Comparison of ENCODE assay signal across 11 mouse cellular contexts in genomic region chr12:8410410-8411341, GRCm38 (mm10).
A peak's percentile ranks its signal among the peaks of the same experiment; 100 is the strongest.
DNase-seq lines count a peak whose midpoint lies in the region; ATAC-seq and TF ChIP-seq lines count a peak whose summit lies in the region.
"Had no signal": no experiment of that assay in that cellular context is flagged by ENCODE, and none has a peak within 500 bp of the region (broad histone marks: within the 10 kb centered on the region; RNA-seq: fewer than 3 reads in every experiment).

No protein-coding gene starts in this region.

- no peak overlapping the region for H3K4me2 ChIP-seq in forebrain, embryonic 14.5 days (ENCODE audit: low read length)
- peak overlapping the region; percentile 23; the same call in 1 of the 2 replicates for H3K4me2 ChIP-seq in kidney, postnatal 0 days (ENCODE audit: low read length)

- no peak for ATAC-seq in forebrain, embryonic 14.5 days
- peak; percentile 29; the same call in 1 of the 2 replicates for ATAC-seq in kidney, postnatal 0 days (replicated peaks; ENCODE audit: low FRiP score, low read depth)

- H3K4me3 ChIP-seq in forebrain, embryonic 10.5 days: no peak overlapping the region
- H3K4me3 ChIP-seq in forebrain, embryonic 14.5 days (ENCODE audit: low read depth, low read length): no peak overlapping the region
- H3K4me3 ChIP-seq in kidney, postnatal 0 days (replicated peaks; ENCODE audit: low read depth, low read length): no peak overlapping the region
- no peak overlapping the region for H3K4me3 ChIP-seq in embryonic facial prominence, embryonic 10.5 days
- no peak overlapping the region for H3K4me3 ChIP-seq in midbrain, embryonic 10.5 days

- no peaks in the 10 kb centered on the region for H3K27me3 ChIP-seq in forebrain, embryonic 10.5 days (ENCODE audit: poor library complexity, severe bottlenecking)
- H3K27me3 ChIP-seq in forebrain, embryonic 14.5 days (replicated peaks; ENCODE audit: control insufficient read depth, insufficient read depth, low read length): no peaks in the 10 kb centered on the region
- H3K27me3 ChIP-seq in kidney, postnatal 0 days (ENCODE audit: insufficient read depth, low read length): no peaks in the 10 kb centered on the region
- H3K27me3 ChIP-seq in embryonic facial prominence, embryonic 10.5 days (replicated peaks; ENCODE audit: low read depth, poor library complexity, severe bottlenecking): no peaks in the 10 kb centered on the region
- H3K27me3 ChIP-seq in midbrain, embryonic 10.5 days (ENCODE audit: low read depth, poor library complexity, severe bottlenecking): no peaks in the 10 kb centered on the region

- WGBS in forebrain, embryonic 10.5 days: 73% methylated on average over 24 of the region's 24 CpGs
- 60% methylated on average over 24 of the region's 24 CpGs for WGBS in forebrain, embryonic 14.5 days
- WGBS in kidney, postnatal 0 days: 41% methylated on average over 24 of the region's 24 CpGs
- WGBS in embryonic facial prominence, embryonic 10.5 days: 62% methylated on average over 24 of the region's 24 CpGs
- WGBS in midbrain, embryonic 10.5 days: 66% methylated on average over 24 of the region's 24 CpGs

- H3K4me1 ChIP-seq in forebrain, embryonic 10.5 days: peaks cover 14% of the 10 kb centered on the region
- H3K4me1 ChIP-seq in forebrain, embryonic 14.5 days (ENCODE audit: control insufficient read depth, insufficient read depth, low read length): no peaks in the 10 kb centered on the region
- H3K4me1 ChIP-seq in kidney, postnatal 0 days (replicated peaks; ENCODE audit: insufficient read depth, low read length): peaks cover 8% of the 10 kb centered on the region
- H3K4me1 ChIP-seq in embryonic facial prominence, embryonic 10.5 days: peaks cover 21% of the 10 kb centered on the region
- peaks cover 16% of the 10 kb centered on the region for H3K4me1 ChIP-seq in midbrain, embryonic 10.5 days

- H3K27ac ChIP-seq in forebrain, embryonic 10.5 days: peak overlapping the region; percentile 62
- H3K27ac ChIP-seq in forebrain, embryonic 14.5 days (ENCODE audit: low read depth, low read length): no peak overlapping the region
- no peak overlapping the region for H3K27ac ChIP-seq in kidney, postnatal 0 days
- peak overlapping the region; percentile 44 for H3K27ac ChIP-seq in embryonic facial prominence, embryonic 10.5 days (replicated peaks)
- H3K27ac ChIP-seq in midbrain, embryonic 10.5 days (replicated peaks): 0 out of 2 replicates have a peak overlapping the region, but pooled peaks have one; percentile 17

- H3K9ac ChIP-seq in forebrain, embryonic 14.5 days (ENCODE audit: low read length): no peak overlapping the region
- H3K9ac ChIP-seq in kidney, postnatal 0 days (ENCODE audit: low read depth, low read length): no peak overlapping the region

- TF ChIP-seq CTCF in kidney, postnatal 0 days (IDR thresholded peaks at IDR 0.05; ENCODE audit: low read depth): no peak

- H3K9me3 ChIP-seq in forebrain, embryonic 10.5 days: no peaks in the 10 kb centered on the region
- H3K9me3 ChIP-seq in forebrain, embryonic 14.5 days (replicated peaks; ENCODE audit: control insufficient read depth, low read length): no peaks in the 10 kb centered on the region
- H3K9me3 ChIP-seq in kidney, postnatal 0 days (replicated peaks; ENCODE audit: low read length): no peaks in the 10 kb centered on the region
- no peaks in the 10 kb centered on the region for H3K9me3 ChIP-seq in embryonic facial prominence, embryonic 10.5 days
- no peaks in the 10 kb centered on the region for H3K9me3 ChIP-seq in midbrain, embryonic 10.5 days (replicated peaks)

- H3K36me3 ChIP-seq in forebrain, embryonic 10.5 days (replicated peaks): no peaks in the 10 kb centered on the region
- H3K36me3 ChIP-seq in forebrain, embryonic 14.5 days (ENCODE audit: control insufficient read depth, insufficient read depth, low read length): no peaks in the 10 kb centered on the region
- H3K36me3 ChIP-seq in kidney, postnatal 0 days (ENCODE audit: insufficient read depth, low read length): no peaks in the 10 kb centered on the region
- H3K36me3 ChIP-seq in embryonic facial prominence, embryonic 10.5 days (replicated peaks): no peaks in the 10 kb centered on the region
- no peaks in the 10 kb centered on the region for H3K36me3 ChIP-seq in midbrain, embryonic 10.5 days

- no peak for DNase-seq in forebrain, embryonic 10.5 days (ENCODE audit: extremely low spot score, low spot score)
- no peak for DNase-seq in forebrain, embryonic 14.5 days (ENCODE audit: low spot score)
- DNase-seq in kidney, postnatal 0 days (ENCODE audit: low spot score): no peak
- DNase-seq in kidney, postnatal 14 days: no peak
- no peak for DNase-seq in embryonic facial prominence, embryonic 10.5 days (ENCODE audit: low spot score)
- DNase-seq in midbrain, embryonic 10.5 days (ENCODE audit: low spot score): no peak
- no peak for DNase-seq in cerebellum, adult 9-11 months
- no peak for DNase-seq in testis, postnatal 14 days (ENCODE audit: low spot score)
- DNase-seq: adrenal gland, postnatal 25 days; cerebellum, adult 9-10 months; kidney, postnatal 25 days had no signal

Comparison
In these comparisons a context has a peak if more than half of its experiments do, and no peak if none do; other contexts are left out.
1. H3K27ac ChIP-seq: peak in forebrain, embryonic 10.5 days (single experiment), embryonic facial prominence, embryonic 10.5 days (single experiment) and midbrain, embryonic 10.5 days (single experiment); none in forebrain, embryonic 14.5 days (single experiment) and kidney, postnatal 0 days (single experiment).